Mouse (Mus musculus) lung, postnatal 4 days (tissue): ENCODE results near the gene Klc1.
"Not testable (repeated sequence)": the region's sequence is repeated elsewhere in the genome, so short reads cannot be mapped to it uniquely, and the experiment has no call there.

Experiments
- DNase-seq, 2 experiments: peaks; one replicate each; pipeline ENCODE4 v3.0.0; 2021

Klc1 gene

GRCm38 (mm10) chr12:111758381-111759175 lies at the start of gene Klc1:
Gene Klc1, plus strand, starts transcription at chr12:111758849.
- DNase-seq: peak; percentile 83 to 84

DNA sequence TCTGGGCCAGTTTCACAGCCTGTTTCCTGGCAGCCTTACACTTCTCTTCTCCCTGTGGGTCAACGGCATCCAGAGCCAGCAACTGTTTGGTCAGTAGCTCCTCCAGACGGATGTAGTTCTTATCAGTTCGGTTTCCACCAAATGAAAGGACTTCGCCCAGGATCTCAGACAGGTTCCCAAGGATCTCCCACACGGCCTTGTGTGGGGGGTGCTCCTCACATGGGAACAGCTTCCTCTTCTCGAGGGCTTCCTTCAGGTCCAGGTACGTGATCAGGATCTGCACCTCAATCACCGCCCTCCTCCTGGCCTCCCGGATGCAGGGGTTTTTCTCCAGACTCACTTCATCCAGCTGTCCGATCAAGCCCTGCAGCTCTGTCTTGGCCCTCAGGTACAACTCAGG lies 48.6 kb upstream of the Klc1 start:
- DNase-seq: no peak

DNA sequence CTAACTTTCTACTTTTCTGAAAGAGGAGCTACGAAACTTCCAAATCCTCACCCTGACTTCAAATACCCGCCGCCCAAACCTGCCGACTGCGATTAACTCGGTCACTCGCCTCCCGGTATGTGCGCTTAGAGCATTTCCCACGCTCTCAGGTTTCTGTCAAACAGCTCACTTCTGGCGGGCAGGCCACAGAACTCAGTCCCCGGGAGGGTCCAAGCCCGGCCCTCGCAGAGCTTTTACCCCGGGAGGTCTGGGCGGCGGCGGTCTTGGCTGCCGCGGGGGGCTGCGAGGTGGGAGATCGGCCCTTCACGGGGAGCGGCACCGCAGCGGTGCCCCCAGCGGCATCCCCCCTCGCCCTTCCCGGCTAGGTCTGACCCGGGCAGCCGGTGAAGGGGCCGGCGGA lies 46.2 kb upstream of the Klc1 start:
- DNase-seq: peak in 1 of 2 experiments; percentile 42

DNA sequence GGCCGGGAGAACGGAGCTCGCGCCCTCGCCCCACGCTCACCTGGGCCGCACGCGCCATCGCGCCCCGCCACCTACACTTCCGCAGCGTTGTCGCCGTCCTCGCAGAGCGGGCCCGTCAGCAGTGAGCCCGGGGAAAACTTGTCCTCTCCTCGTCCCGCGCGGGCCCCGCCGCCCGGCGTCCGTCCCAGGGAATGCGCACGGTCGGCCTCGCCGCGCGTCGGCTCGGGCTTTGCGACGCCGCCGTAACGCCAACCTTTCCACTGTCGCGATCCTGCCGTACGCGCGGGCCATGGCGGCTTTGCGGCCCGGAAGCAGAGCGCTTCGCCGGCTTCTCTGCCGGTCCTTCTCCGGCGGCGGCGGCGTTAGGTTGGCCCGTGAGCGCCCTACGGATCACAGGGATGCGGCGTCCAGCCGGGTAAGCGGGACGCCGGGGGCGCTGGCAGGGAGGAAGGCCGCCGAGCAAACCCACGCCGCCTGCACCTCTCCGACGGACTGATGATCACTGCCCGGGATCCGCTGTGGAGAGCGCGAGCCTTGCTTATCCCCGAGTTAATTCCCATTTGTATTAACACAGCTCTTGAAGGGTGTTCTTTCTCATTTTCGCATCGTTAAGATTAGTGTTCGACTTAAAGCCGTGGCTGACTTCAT lies 45.5 kb upstream of the Klc1 start, which contains the start of the genes Bag5 and Apopt1:
Gene Bag5, minus strand, starts transcription at position 254 of the 648 bp plus-strand sequence.
Gene Apopt1, plus strand, starts transcription at position 258 of the 648 bp plus-strand sequence.
- peak; percentile 94 to 96 for DNase-seq

DNA sequence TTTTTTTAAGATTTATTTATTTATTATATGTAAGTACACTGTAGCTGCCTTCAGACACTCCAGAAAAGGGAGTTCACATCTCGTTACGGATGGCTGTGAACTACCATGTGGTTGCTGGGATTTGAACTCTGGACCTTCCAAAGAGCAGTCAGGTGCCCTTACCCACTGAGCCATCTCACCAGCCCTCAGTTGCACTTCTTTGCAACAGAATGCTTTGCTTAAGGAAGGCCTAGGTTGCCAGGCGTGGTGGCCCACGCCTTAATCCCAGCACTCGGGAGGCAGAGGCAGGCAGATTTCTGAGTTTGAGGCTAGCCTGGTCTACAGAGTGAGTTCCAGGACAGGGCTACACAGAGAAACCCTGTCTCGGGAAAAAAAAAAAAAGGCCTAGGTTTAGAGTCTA lies 44.8 kb upstream of the Klc1 start:
- DNase-seq: not testable (repeated sequence)

DNA sequence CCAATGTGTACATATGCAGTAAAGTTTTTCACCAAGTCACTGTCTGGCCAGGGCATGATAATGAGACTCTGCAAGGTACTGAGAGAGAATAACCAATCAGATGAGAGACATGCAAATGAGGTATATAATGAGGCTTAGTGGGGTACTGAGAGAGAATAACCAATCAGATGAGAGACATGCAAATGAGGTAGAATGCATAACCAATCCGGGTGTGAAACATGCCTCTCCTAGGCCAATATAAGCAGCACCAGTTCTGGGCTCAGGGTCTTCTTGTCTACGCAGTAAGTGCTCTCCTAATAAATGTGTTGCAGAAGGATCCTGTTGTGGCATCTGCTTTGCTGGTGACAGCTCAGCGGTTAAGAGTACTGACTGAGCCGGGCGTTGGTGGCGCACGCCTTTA lies 42.1 kb upstream of the Klc1 start:
- DNase-seq: no peak

- no peak for DNase-seq
Observed at GRCm38 (mm10) chr12:111718656-111719055, 40.0 kb upstream of the Klc1 start.

DNA sequence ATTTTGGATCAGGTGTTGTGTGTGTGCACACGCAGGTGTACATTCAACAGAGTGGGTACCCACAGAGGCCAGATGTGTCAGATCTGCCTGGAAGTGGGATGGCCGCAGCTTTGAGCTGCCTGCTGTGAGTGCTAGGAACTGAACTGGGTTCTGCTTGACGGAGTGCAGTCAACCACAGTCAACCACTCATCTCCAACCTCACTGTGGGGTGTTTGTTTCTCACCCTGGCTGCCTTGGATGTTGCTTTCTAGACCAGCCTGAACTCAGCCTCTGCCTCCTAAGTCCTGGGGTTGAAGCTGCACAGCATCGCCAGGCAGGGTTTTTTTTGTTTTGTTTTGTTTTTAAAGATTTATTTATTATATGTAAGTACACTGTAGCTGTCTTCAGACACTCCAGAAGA lies 38.4 kb upstream of the Klc1 start:
- DNase-seq: no peak

GRCm38 (mm10) chr12:111722654-111723053 lies 36.0 kb upstream of the Klc1 start:
- DNase-seq: peak in 1 of 2 experiments; percentile 56

- DNase-seq: no peak
Observed at GRCm38 (mm10) chr12:111724638-111725337, 33.9 kb upstream of the Klc1 start.

DNA sequence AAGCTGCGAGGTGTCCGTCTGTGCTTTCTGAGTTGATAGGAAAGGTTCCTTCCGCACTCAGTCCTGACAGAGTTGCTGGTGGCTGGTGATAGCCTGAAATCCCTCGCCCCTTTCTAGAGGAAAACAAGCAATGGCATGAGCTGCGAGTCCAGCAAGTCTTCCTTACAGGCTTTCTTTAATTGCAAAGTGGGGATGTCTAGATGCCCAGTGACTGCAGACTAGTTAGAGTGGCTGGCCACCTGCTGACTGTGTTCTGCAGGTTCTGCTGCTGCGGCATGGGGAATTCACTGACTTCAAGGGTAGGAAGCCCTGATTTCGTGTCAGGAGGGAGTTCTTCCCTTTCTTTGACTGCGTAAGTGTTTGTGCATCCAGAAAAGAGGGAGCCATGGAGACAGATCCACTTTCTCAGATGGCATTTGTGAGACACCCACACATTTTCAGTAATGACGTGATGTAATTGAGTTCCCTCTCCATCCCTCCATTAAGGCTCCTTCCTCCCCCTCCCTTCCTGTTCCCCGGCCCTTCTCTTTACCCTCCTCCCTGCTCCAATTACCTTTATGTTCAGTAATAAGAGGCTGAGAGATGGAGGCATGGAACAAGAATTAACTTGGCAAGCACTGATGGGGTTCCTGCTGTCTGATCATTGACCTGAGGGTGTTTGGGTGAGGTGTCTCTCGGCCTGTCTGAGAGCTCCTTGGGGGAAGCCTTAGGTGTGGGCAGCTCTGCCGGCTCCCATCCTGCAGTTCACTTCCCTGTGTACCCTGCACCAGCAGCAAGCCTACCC lies 33.1 kb upstream of the Klc1 start:
- DNase-seq: no peak

- peak; percentile 48 to 61 for DNase-seq
Observed at GRCm38 (mm10) chr12:111726122-111726463, 32.6 kb upstream of the Klc1 start.

DNA sequence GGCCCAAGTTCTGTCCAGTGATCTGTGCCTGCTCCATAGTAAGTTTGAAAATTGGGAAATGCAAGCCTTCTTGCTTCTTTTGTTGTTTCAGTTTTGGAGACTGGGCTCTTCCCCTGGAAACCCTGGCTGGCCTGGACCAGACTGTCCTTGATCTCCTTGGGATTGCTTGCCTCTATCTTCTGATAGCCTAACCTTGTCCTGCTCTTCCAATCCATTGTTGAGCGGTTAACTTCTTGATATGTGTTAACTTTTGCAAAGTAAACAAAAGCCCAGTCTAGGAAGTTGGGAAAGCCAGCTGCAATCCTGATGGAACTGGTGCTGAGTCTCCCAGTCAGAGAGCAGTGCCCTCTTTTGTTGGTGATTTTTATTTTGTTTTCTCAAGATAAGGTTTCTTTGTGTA lies 30.7 kb upstream of the Klc1 start:
- no peak for DNase-seq

- DNase-seq: peak; percentile 89
Observed at GRCm38 (mm10) chr12:111731822-111732807, 26.5 kb upstream of the Klc1 start.

DNA sequence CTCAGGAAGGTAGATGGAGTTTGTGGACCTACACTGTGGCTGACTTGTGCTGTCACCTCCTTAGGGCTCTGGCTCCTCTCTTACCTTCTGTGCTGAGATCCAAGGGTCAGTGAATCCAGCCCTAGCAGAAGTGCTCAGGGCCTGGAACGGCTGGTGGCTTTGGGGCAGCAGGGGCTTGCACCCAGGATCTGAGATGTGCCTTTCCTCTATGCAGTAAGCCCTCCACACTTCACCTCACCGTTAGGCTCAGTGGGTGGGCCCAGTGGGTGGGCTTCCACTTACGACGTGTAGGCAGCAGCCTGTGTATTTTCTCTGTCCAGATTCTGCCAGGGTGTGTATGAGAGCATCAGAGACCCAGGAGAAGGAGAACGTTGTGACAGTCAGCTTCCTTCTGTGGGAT lies 25.7 kb upstream of the Klc1 start:
- no peak for DNase-seq

DNA sequence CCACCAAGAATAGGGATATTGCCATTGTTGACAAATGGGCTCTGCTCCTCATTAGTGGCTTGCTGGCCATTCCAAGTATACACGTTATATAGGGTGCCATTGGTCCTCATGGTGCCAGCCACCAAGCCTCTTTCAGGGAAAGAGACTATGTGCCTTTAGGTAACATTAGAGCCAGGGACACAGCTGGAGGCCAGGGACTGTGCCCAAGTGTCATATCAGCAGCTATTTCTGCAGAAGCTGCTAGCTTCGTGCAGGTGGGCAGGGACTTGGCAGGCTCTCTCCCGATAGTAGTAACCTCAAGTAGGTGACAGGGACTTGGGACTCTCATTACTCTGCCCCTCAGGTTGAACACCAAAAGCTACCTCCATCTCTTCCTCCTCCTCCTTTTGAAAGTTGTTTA lies 23.7 kb upstream of the Klc1 start:
- no peak for DNase-seq

DNA sequence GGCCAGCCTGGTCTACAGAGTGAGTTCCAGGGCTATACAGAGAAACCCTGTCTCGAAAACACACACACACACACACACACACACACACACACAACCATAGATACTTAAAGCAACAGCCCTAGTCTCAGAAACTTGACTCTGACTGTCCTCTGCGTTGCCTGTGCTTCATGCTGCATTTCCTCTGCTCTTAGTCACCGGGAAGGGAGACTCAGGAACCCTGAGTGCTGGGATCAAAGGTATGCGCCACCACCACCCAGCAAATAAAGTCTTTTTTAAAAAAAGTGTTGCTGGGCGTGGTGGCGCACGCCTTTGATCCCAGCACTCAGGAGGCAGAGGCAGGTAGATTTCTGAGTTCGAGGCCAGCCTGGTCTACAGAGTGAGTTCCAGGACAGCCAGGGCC lies 22.0 kb upstream of the Klc1 start:
- DNase-seq: not testable (repeated sequence)

GRCm38 (mm10) chr12:111737370-111737769 lies 21.3 kb upstream of the Klc1 start:
- DNase-seq: peak; percentile 16 to 41

- peak in 1 of 2 experiments; percentile 72 for DNase-seq
Observed at GRCm38 (mm10) chr12:111738754-111739153, 19.9 kb upstream of the Klc1 start.

- no peak for DNase-seq
Observed at GRCm38 (mm10) chr12:111741338-111741737, 17.3 kb upstream of the Klc1 start.

GRCm38 (mm10) chr12:111743419-111743818 lies 15.2 kb upstream of the Klc1 start:
- DNase-seq: peak; percentile 51 to 74
